Mouse (Mus musculus) myocyte (in vitro differentiated cells): ENCODE measurements at regions not wholly inside any gene's neighbourhood (a gene's known extent, or its start where the extent isn't known, plus 50 kb on each side); places are given as distances from the start of the nearest gene placed in this dataset.
A peak's percentile ranks its signal among the peaks of the same experiment; 100 is the strongest.

Source experiments
- CEBPB ChIP-seq: IDR thresholded peaks from 2 replicates; pipeline ENCODE4 v1.6.1; 2011; ENCODE audit warnings: mild to moderate bottlenecking, moderate library complexity; ENCODE audit not compliant: poor library complexity, insufficient read depth, severe bottlenecking
- E2F4 ChIP-seq: IDR thresholded peaks from one replicate; pipeline ENCODE4 v1.6.1; 2011; ENCODE audit warnings: mild to moderate bottlenecking, control low read depth, moderate library complexity; ENCODE audit not compliant: insufficient read depth
- MAX ChIP-seq: IDR thresholded peaks from one replicate; pipeline ENCODE4 v1.6.1; 2011; ENCODE audit warnings: low read depth, mild to moderate bottlenecking, control low read depth
- MYOD1 ChIP-seq, 3 experiments: IDR thresholded peaks; one replicate each; pipeline ENCODE4 v1.6.1; 2011; ENCODE audit warnings: control low read depth in 2 of 3, low read depth in 2 of 3, mild to moderate bottlenecking in 2 of 3, moderate library complexity in 1 of 3; ENCODE audit not compliant: insufficient read length in 2 of 3, control insufficient read depth in 1 of 3
- MYOG ChIP-seq, 3 experiments: IDR thresholded peaks; one replicate each; pipeline ENCODE4 v1.6.1; 2011; ENCODE audit warnings: control low read depth in 2 of 3, low read depth in 2 of 3, mild to moderate bottlenecking in 2 of 3; ENCODE audit not compliant: insufficient read length in 2 of 3, control insufficient read depth in 1 of 3, insufficient read depth in 1 of 3
- POLR2A ChIP-seq: IDR thresholded peaks from one replicate; pipeline ENCODE4 v1.6.1; 2011; ENCODE audit warnings: low read depth, mild to moderate bottlenecking, control low read depth, moderate library complexity; ENCODE audit not compliant: insufficient read length
- POLR2AphosphoS2 ChIP-seq: IDR thresholded peaks from one replicate; pipeline ENCODE4 v1.6.1; 2011; ENCODE audit warnings: low read depth, control low read depth; ENCODE audit not compliant: insufficient read length
- REST ChIP-seq: IDR thresholded peaks from one replicate; pipeline ENCODE4 v1.6.1; 2011; ENCODE audit warnings: mild to moderate bottlenecking, control low read depth, moderate library complexity; ENCODE audit not compliant: insufficient read depth, insufficient read length
- SRF ChIP-seq: IDR thresholded peaks from one replicate; pipeline ENCODE4 v1.6.1; 2011; ENCODE audit warnings: low read depth; ENCODE audit not compliant: control insufficient read depth, insufficient read length
- TCF12 ChIP-seq: IDR thresholded peaks from one replicate; pipeline ENCODE4 v1.6.1; 2011; ENCODE audit warnings: mild to moderate bottlenecking, control low read depth; ENCODE audit not compliant: poor library complexity, insufficient read depth, severe bottlenecking
- USF1 ChIP-seq: IDR thresholded peaks from one replicate; pipeline ENCODE4 v1.6.1; 2011; ENCODE audit warnings: low read depth, mild to moderate bottlenecking, control low read depth, moderate library complexity

DNA sequence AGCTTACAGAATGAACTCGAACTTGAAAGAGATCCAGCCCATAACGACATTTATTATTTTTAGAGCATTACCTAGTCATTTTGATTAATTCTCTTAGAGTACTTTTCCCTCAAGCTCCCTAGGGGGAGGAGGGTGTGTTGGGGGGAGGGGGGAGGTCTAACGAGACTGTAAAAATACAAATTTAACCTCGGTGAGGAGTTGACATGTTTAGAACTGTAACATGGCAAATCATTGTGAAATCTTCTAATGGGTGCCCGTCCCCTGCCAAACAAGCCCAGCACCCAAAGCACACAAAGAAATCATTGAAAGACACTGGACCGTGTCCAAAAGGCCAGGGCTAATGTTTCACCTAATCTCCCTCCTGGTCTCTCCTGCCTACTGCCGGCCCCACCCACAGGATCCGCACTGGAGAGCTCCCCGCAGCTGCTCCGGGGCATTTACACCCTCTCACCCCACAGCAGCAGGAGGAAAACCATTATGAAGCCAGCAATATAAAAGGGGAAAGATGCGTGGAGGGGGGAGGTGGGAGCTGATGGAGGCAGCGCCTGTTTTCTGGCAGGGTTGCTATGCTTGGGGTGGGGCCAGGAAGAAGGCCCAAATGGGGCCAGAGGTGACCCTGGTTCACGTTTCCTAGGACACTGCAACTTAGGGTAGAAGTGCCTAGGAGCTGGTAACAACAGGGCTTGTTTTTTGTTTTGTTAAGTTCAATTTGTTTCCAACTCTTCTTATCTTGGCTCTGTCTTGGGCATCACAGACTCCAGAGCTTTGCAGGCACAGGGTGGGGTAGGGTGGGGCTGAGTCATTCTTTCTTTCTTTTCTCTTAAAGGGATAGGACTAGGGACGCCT lies 223.5 kb upstream of the Klf3 start:
- TF ChIP-seq POLR2A, result no peak
- no peak for TF ChIP-seq POLR2AphosphoS2
- peak; percentile 88 for TF ChIP-seq TCF12
- no peak for TF ChIP-seq E2F4
- peak; percentile 81 for TF ChIP-seq CEBPB
- no peak for TF ChIP-seq USF1
- no peak for TF ChIP-seq MAX
- TF ChIP-seq SRF, result no peak
- TF ChIP-seq MYOD1 (IDR thresholded peaks at IDR 0.05; ENCODE audit: control insufficient read depth in 1 of 3, insufficient read length in 2 of 3, low read depth in 2 of 3), result peak; percentile 35 to 94 (median 84)
- peak; percentile 65 to 94 (median 83) for TF ChIP-seq MYOG (IDR thresholded peaks at IDR 0.05; ENCODE audit: control insufficient read depth in 1 of 3, insufficient read depth in 1 of 3, insufficient read length in 2 of 3, low read depth in 2 of 3)
- no peak for TF ChIP-seq REST
